Mouse (Mus musculus): ENCODE data around the gene Myo6. TPM values are rescaled to one million over a fixed set of nuclear protein-coding genes. Genes with fewer than 3 reads are reported as not detected.

The Myo6 gene
- polyA plus RNA-seq, 1 experiment from 2014 or later, result 32.2 TPM

DNA sequence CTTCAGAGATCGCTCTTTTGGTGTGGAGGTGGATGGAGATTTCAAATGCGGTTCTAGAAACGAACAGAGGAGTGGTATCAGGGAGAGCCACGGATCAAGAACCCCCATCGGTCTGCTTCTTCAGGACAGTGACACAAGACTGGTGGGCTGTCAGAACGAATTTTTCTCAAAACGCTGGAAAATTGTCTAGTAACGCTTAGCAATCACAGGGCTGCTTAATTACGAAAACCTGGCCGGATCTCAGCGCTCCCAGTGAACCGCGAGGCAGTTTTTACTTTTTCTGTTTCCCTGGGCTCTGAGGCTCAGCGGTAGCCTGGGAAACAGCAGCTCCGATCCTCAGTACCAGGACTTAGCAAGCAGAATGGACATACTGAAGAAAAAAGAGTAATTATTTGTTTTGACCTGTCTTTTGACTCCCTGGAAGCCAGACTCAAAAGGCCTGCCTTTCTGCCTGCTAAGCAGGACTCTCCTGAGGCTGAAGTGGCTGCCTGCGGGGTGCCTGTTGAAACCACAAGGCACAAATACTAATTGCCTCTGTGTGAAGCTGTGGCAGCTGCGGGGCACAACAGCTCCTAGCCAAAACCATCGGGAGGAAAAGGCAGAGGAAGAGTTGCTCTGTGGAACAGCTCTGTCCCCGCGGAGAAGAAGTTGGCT lies 187.0 kb downstream of the Myo6 start:
- Histone ChIP-seq H3K4me3 (ENCODE audit: low read depth, low read length) (no peak overlapping the region), H3K27me3 (ENCODE audit: insufficient read depth, low read length) (no peaks in the 10 kb centered on the region), H3K4me2 (peak overlapping the region; percentile 35; the same call in 1 of the 2 replicates), H3K9ac (no peak overlapping the region), H3K4me1 (ENCODE audit: insufficient read depth) (no peaks in the 10 kb centered on the region), H3K36me3 (ENCODE audit: insufficient read depth) (no peaks in the 10 kb centered on the region), H3K9me3 (ENCODE audit: low read depth, low read length) (no peaks in the 10 kb centered on the region), H3K27ac (ENCODE audit: low read depth) (no peak overlapping the region)
- ATAC-seq (ENCODE audit: insufficient read depth), result no peak
- no peak for DNase-seq
- 38% methylated on average over 20 of the region's 20 CpGs for WGBS
- TF ChIP-seq CTCF (IDR thresholded peaks at IDR 0.05; ENCODE audit: low read depth), result no peak

DNA sequence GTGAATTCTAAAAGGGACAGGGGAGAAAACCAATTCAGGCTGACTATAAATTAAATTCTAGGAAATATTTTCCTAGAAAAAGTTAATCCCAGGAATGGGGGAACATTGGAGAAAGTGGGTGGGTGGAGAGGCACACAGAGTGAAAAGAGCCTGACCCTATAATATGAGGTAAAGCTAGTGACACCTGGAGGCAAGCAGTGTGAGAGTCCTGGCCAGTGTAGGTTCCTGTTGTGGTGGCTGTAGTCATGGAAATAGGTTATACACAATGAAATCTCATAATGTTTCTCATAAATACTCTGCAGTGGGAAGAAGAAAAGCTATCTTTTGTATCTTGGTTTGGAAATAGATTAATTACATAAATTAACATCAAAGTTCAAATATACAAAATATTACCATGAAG lies 195.2 kb downstream of the Myo6 start:
- DNase-seq (no peak), ATAC-seq (ENCODE audit: insufficient read depth) (no peak)
- H3K36me3 ChIP-seq (ENCODE audit: insufficient read depth), result no peaks in the 10 kb centered on the region
- H3K4me2 ChIP-seq, result no peak overlapping the region
- no peak for TF ChIP-seq CTCF (IDR thresholded peaks at IDR 0.05; ENCODE audit: low read depth)
- no peak overlapping the region for H3K4me3 ChIP-seq (ENCODE audit: low read depth, low read length)
- H3K9me3 ChIP-seq (ENCODE audit: low read depth, low read length), result no peaks in the 10 kb centered on the region
- H3K4me1 ChIP-seq (ENCODE audit: insufficient read depth), result no peaks in the 10 kb centered on the region
- no peak overlapping the region for H3K27ac ChIP-seq (ENCODE audit: low read depth)
- H3K27me3 ChIP-seq (ENCODE audit: insufficient read depth, low read length), result no peaks in the 10 kb centered on the region
- H3K9ac ChIP-seq, result no peak overlapping the region

Other genes with a start within 250 kb of the Myo6 start
- gene Filip1, start 152.2 kb upstream of the Myo6 start, polyA plus RNA-seq (2014; fragmentation: Nextera tagmentation; extraction: Ambion mirVana), result 12.2 and 13.8 TPM in 2 replicates
- gene Senp6, start 98.1 kb upstream of the Myo6 start, polyA plus RNA-seq (2014; fragmentation: Nextera tagmentation; extraction: Ambion mirVana), result 69.8 and 76.0 TPM in 2 replicates